ENCODE assay signal across 26 mouse cellular contexts in genomic region chr9:70271631-70272030, GRCm38 (mm10).
DNase-seq lines count a peak whose midpoint lies in the region; ATAC-seq lines count a peak whose summit lies in the region.
"Had no signal": no experiment of that assay in that cellular context is flagged by ENCODE, and none has a peak within 500 bp of the region (broad histone marks: within the 10 kb centered on the region; RNA-seq: fewer than 3 reads in every experiment).

No protein-coding gene starts in this region.

- H3K36me3 ChIP-seq in kidney, embryonic 16.5 days (ENCODE audit: insufficient read depth, low read length) = no peaks in the 10 kb centered on the region
- no peaks in the 10 kb centered on the region for H3K36me3 ChIP-seq in lung, embryonic 15.5 days
- no peaks in the 10 kb centered on the region for H3K36me3 ChIP-seq in liver, embryonic 16.5 days (ENCODE audit: control insufficient read depth, insufficient read depth)
- H3K36me3 ChIP-seq in stomach, embryonic 16.5 days (ENCODE audit: control insufficient read depth, insufficient read depth, low read length) = no peaks in the 10 kb centered on the region
- H3K36me3 ChIP-seq: midbrain, embryonic 10.5 days; neural tube, embryonic 15.5 days; stomach, embryonic 15.5 days had no signal

- H3K4me3 ChIP-seq in kidney, embryonic 16.5 days (ENCODE audit: low read length) = no peak overlapping the region
- no peak overlapping the region for H3K4me3 ChIP-seq in lung, embryonic 15.5 days
- no peak overlapping the region for H3K4me3 ChIP-seq in liver, embryonic 16.5 days (ENCODE audit: low read depth, low read length)
- no peak overlapping the region for H3K4me3 ChIP-seq in stomach, embryonic 16.5 days (replicated peaks; ENCODE audit: low read length)
- H3K4me3 ChIP-seq: gastrocnemius, adult 2 months; left cerebral cortex, adult 2 months; midbrain, embryonic 10.5 days; neural tube, embryonic 15.5 days; stomach, embryonic 15.5 days had no signal

- 92% methylated on average over 9 of the region's 9 CpGs for WGBS in kidney, embryonic 16.5 days
- 74% methylated on average over 9 of the region's 9 CpGs for WGBS in lung, embryonic 15.5 days
- 69% methylated on average over 9 of the region's 9 CpGs for WGBS in liver, embryonic 16.5 days (ENCODE audit: insufficient replicate concordance)
- 88% methylated on average over 9 of the region's 9 CpGs for WGBS in stomach, embryonic 16.5 days

- H3K9ac ChIP-seq in kidney, embryonic 16.5 days (replicated peaks; ENCODE audit: low read length) = no peak overlapping the region
- H3K9ac ChIP-seq in lung, embryonic 15.5 days = no peak overlapping the region
- H3K9ac ChIP-seq in liver, embryonic 16.5 days (ENCODE audit: low read depth, low read length) = no peak overlapping the region
- H3K9ac ChIP-seq in stomach, embryonic 16.5 days (ENCODE audit: low read length) = no peak overlapping the region
- H3K9ac ChIP-seq: neural tube, embryonic 15.5 days; stomach, embryonic 15.5 days had no signal

- ATAC-seq in kidney, embryonic 16.5 days (ENCODE audit: low FRiP score, low TSS enrichment) = no peak
- no peak for ATAC-seq in lung, embryonic 15.5 days (ENCODE audit: borderline replicate concordance, extremely low read depth, low FRiP score, low TSS enrichment)
- no peak for ATAC-seq in liver, embryonic 16.5 days (ENCODE audit: low read depth)
- no peak for ATAC-seq in stomach, embryonic 16.5 days (ENCODE audit: insufficient read depth, low FRiP score)
- ATAC-seq: activated CD4-positive, CD25-positive, alpha-beta regulatory T cell, adult 4 months; forebrain, embryonic 14.5 days; hindbrain, embryonic 16.5 days had no signal

- H3K4me1 ChIP-seq in kidney, embryonic 16.5 days (ENCODE audit: insufficient read depth, low read length) = 0 out of 2 replicates have a peak, but pooled peaks cover 4% of the 10 kb centered on the region
- peaks cover 52% of the 10 kb centered on the region for H3K4me1 ChIP-seq in lung, embryonic 15.5 days
- no peaks in the 10 kb centered on the region for H3K4me1 ChIP-seq in liver, embryonic 16.5 days (ENCODE audit: control insufficient read depth, low read depth, low read length)
- H3K4me1 ChIP-seq in stomach, embryonic 16.5 days (ENCODE audit: control insufficient read depth, insufficient read depth, low read length) = peaks cover 18% of the 10 kb centered on the region
- H3K4me1 ChIP-seq: stomach, embryonic 15.5 days had no signal

- H3K27me3 ChIP-seq in kidney, embryonic 16.5 days (ENCODE audit: insufficient read depth, low read length) = no peaks in the 10 kb centered on the region
- H3K27me3 ChIP-seq in lung, embryonic 15.5 days = no peaks in the 10 kb centered on the region
- no peaks in the 10 kb centered on the region for H3K27me3 ChIP-seq in liver, embryonic 16.5 days (ENCODE audit: control insufficient read depth, insufficient read depth, low read depth, low read length)
- H3K27me3 ChIP-seq in stomach, embryonic 16.5 days (ENCODE audit: control insufficient read depth, insufficient read depth, low read length) = no peaks in the 10 kb centered on the region
- H3K27me3 ChIP-seq: neural tube, embryonic 15.5 days; stomach, embryonic 15.5 days had no signal

- no peak for DNase-seq in kidney, postnatal 14 days
- DNase-seq in lung, postnatal 14 days = no peak
- no peak for DNase-seq in layer of hippocampus, postnatal 25 days (ENCODE audit: extremely low spot score in 1 of 2, low spot score in 1 of 2)
- DNase-seq: adrenal gland, adult 8-10 months; cerebellum, adult 11-12 months; cerebellum, postnatal 25 days; gastrocnemius, adult 2 months; kidney, adult 18-20 months; layer of hippocampus, adult 9-11 months; right cerebral cortex, adult 18-20 months; right cerebral cortex, postnatal 4 days; thymus, adult 2 months; thymus, postnatal 4 days had no signal

- peak overlapping the region; percentile 25; the same call in 1 of the 2 replicates for H3K27ac ChIP-seq in kidney, embryonic 16.5 days (ENCODE audit: low read length)
- H3K27ac ChIP-seq in lung, embryonic 15.5 days = peak overlapping the region; percentile 78
- peak overlapping the region; percentile 61 for H3K27ac ChIP-seq in liver, embryonic 16.5 days (ENCODE audit: low read length)
- H3K27ac ChIP-seq in stomach, embryonic 16.5 days (ENCODE audit: low read length) = peak overlapping the region; percentile 63
- H3K27ac ChIP-seq: left cerebral cortex, adult 2 months; macrophage; midbrain, embryonic 10.5 days; neural tube, embryonic 15.5 days; stomach, embryonic 15.5 days had no signal

- H3K9me3 ChIP-seq in kidney, embryonic 16.5 days (ENCODE audit: low read length) = no peaks in the 10 kb centered on the region
- no peaks in the 10 kb centered on the region for H3K9me3 ChIP-seq in lung, embryonic 15.5 days
- no peaks in the 10 kb centered on the region for H3K9me3 ChIP-seq in liver, embryonic 16.5 days (replicated peaks; ENCODE audit: control insufficient read depth, low read length)
- H3K9me3 ChIP-seq in stomach, embryonic 16.5 days (replicated peaks; ENCODE audit: control insufficient read depth, low read length) = no peaks in the 10 kb centered on the region
- H3K9me3 ChIP-seq: midbrain, embryonic 10.5 days; neural tube, embryonic 15.5 days; stomach, embryonic 15.5 days had no signal

- no peak overlapping the region for H3K4me2 ChIP-seq in kidney, embryonic 16.5 days (replicated peaks; ENCODE audit: low read depth, low read length)
- no peak overlapping the region for H3K4me2 ChIP-seq in lung, embryonic 15.5 days
- H3K4me2 ChIP-seq in liver, embryonic 16.5 days (ENCODE audit: low read depth, low read length) = no peak overlapping the region
- no peak overlapping the region for H3K4me2 ChIP-seq in stomach, embryonic 16.5 days (ENCODE audit: low read depth, low read length)
- H3K4me2 ChIP-seq: heart, embryonic 11.5 days; neural tube, embryonic 15.5 days; stomach, embryonic 15.5 days had no signal

Comparison
In these comparisons a context has a peak if more than half of its experiments do, and no peak if none do; other contexts are left out.
1. H3K27ac ChIP-seq: peak in every context shown above with its lines; median percentile 78 in lung, embryonic 15.5 days; 63 in stomach, embryonic 16.5 days; 61 in liver, embryonic 16.5 days; 25 in kidney, embryonic 16.5 days.